Comparison of ENCODE assay signal across 8 mouse cellular contexts in the genomic region with DNA sequence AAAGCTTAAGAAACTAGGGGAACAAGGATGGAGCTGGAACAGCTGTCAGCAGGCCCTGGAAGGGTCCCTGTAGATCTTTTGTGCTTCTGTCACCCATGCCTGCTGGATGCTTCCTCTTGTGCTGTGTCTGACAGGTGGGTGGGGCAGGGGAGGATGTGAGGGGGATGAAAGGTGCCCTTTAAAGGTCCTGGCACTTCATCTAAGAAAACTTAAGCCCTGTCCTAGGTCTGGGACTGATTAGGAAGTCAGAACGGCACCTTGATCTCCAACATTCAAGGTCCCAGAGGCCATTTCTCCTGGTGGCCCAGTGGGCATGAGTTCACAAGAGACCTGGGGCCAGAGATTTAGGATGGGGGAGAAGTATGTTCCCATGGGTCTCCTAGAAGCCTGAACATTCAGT. TPM values are rescaled to one million over a fixed set of nuclear protein-coding genes. Genes with fewer than 3 reads are reported as not detected.
DNase-seq lines count a peak whose midpoint lies in the region; ATAC-seq lines count a peak whose summit lies in the region.

A gene (minus strand): TSS at position 297 of the 400 bp plus-strand sequence.

- H3K27ac ChIP-seq in heart, embryonic 13.5 days (replicated peaks), result no peak within 1 kb of the TSS
- H3K27ac ChIP-seq in hindbrain, embryonic 10.5 days, result peak within 1 kb of the TSS; percentile 72; the same call in 1 of the 2 replicates
- no peak within 1 kb of the TSS for H3K27ac ChIP-seq in limb, embryonic 13.5 days

- 67% methylated on average over 1 of the region's 1 CpGs for WGBS in heart, embryonic 13.5 days
- WGBS in hindbrain, embryonic 10.5 days, result 80% methylated on average over 1 of the region's 1 CpGs
- 43% methylated on average over 1 of the region's 1 CpGs for WGBS in limb, embryonic 13.5 days

- H3K4me3 ChIP-seq in heart, embryonic 13.5 days, result peak within 1 kb of the TSS; percentile 31; the same call in 1 of the 2 replicates
- peak within 1 kb of the TSS; percentile 54 for H3K4me3 ChIP-seq in hindbrain, embryonic 10.5 days
- peak within 1 kb of the TSS; percentile 33 for H3K4me3 ChIP-seq in limb, embryonic 13.5 days

- no peak for DNase-seq in heart, adult 18-20 months
- peak; percentile 42 for DNase-seq in adrenal gland, adult 8-10 months
- DNase-seq in hindbrain, embryonic 10.5 days (ENCODE audit: low spot score), result no peak
- no peak for DNase-seq in thymus, adult 18-20 months
- no peak for DNase-seq in thymus, postnatal 4 days
- DNase-seq in natural killer cell, adult 2 months (ENCODE audit: low spot score in 2 of 2), result no peak

- H3K36me3 ChIP-seq in heart, embryonic 13.5 days, result no peaks in the 10 kb centered on the region
- no peaks in the 10 kb centered on the region for H3K36me3 ChIP-seq in hindbrain, embryonic 10.5 days
- no peaks in the 10 kb centered on the region for H3K36me3 ChIP-seq in limb, embryonic 13.5 days

- peaks cover 32% of the 10 kb centered on the region for H3K27me3 ChIP-seq in heart, embryonic 13.5 days (replicated peaks)
- H3K27me3 ChIP-seq in hindbrain, embryonic 10.5 days (ENCODE audit: insufficient read depth, poor library complexity, severe bottlenecking), result peaks cover 12% of the 10 kb centered on the region
- H3K27me3 ChIP-seq in limb, embryonic 13.5 days, result peaks cover 23% of the 10 kb centered on the region

- peak within 1 kb of the TSS; percentile 44; the same call in 1 of the 2 replicates for H3K9ac ChIP-seq in heart, embryonic 13.5 days
- peak within 1 kb of the TSS; percentile 48; the same call in 1 of the 2 replicates for H3K9ac ChIP-seq in limb, embryonic 13.5 days

- no peaks in the 10 kb centered on the region for H3K9me3 ChIP-seq in heart, embryonic 13.5 days
- H3K9me3 ChIP-seq in hindbrain, embryonic 10.5 days, result no peaks in the 10 kb centered on the region
- H3K9me3 ChIP-seq in limb, embryonic 13.5 days, result no peaks in the 10 kb centered on the region

- ATAC-seq in heart, embryonic 13.5 days (ENCODE audit: extremely low read depth, insufficient number of reproducible peaks, low FRiP score, low TSS enrichment), result no peak
- no peak for ATAC-seq in limb, embryonic 13.5 days (ENCODE audit: low FRiP score, low read depth)

- peak within 1 kb of the TSS; percentile 63 for H3K4me2 ChIP-seq in heart, embryonic 13.5 days
- peak within 1 kb of the TSS; percentile 66 for H3K4me2 ChIP-seq in limb, embryonic 13.5 days (replicated peaks)

- H3K4me1 ChIP-seq in heart, embryonic 13.5 days, result peaks cover 9% of the 10 kb centered on the region; the same call in 1 of the 2 replicates
- H3K4me1 ChIP-seq in hindbrain, embryonic 10.5 days (replicated peaks), result peaks cover 17% of the 10 kb centered on the region
- peaks cover 11% of the 10 kb centered on the region; the same call in 1 of the 2 replicates for H3K4me1 ChIP-seq in limb, embryonic 13.5 days

RNA-seq across cellular contexts. Expression of the gene that starts here (rescaled TPM):
- 0.32 and 0.35 TPM in 2 replicates for polyA plus RNA-seq in heart, embryonic 13.5 days (2015; fragmentation: Nextera tagmentation; extraction: Ambion mirVana)
- 1 to 10 TPM; 1.2 to 1.5 TPM for total RNA-seq in heart, adult 18-20 months (2021)
- total RNA-seq in adrenal gland, adult 8-10 months (2022), result 10 to 100 TPM; 14.3 to 30.9 (median 24.9) TPM
- polyA plus RNA-seq in hindbrain, embryonic 10.5 days (2016; fragmentation: Nextera tagmentation; extraction: Ambion mirVana), result 0.48 and 0.92 TPM in 2 replicates
- polyA plus RNA-seq in limb, embryonic 13.5 days (2015; fragmentation: Nextera tagmentation; extraction: Ambion mirVana), result 0.75 and 0.78 TPM in 2 replicates

Comparison
In these comparisons a context has a peak if more than half of its experiments do, and no peak if none do; other contexts are left out.
1. RNA of the gene that starts here (total RNA-seq): 14.3 to 30.9 TPM in adrenal gland, adult 8-10 months; 1.2 to 1.5 TPM in heart, adult 18-20 months; every median in the first group is over 4 times any median in the second.
2. Peak in every context shown above with its lines, with median percentiles within 50 percentile points of each other: H3K4me3 ChIP-seq.